Mouse (Mus musculus) induced T-regulatory cell, adult 2 months (primary cell): Measurements from ENCODE around the gene Fbxo7.

ENCODE experiments used
- DNase-seq: peaks from one replicate; pipeline ENCODE4 v3.0.0-alpha.2; 2012; ENCODE audit warnings: low read depth

Fbxo7 gene

DNA sequence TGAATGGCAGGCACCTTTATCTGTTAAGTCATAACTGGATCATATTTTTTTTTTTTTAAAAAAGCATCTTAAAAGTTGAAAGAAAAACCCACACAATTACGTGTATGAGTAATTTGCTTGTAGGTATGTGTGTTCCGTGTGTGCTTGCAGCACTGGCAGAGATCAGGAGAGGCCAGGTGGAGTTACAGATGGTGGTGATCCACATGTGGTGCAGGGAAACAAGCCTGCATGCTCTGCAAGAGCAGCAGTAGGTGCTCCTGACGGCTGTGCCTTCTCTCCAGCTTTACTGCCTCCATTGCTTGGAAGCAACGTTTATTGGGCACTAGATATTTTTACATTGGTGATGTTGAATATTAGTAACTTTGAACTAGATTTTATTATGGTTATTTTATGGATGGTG, 21.9 kb downstream of the Fbxo7 start:
- no peak for DNase-seq

DNA sequence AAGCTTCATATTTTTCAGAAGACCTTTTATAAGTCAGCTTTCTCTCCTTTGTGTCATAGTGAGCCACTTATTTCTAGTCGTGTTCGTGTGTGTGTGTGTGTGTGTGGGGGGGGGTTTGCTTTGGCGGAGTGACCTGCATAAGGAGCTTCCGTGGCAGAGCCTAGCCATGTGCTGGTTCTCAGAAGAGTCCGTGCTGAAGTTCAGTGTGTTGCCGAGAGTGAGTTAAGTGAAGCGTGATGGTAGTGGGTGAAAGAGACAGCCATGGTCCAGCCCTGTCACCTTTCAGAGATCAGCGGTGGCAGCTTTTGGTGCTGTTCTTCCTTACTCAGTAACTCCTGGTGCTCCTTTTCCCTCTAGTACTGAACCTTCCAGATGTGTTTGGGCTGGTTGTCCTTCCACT, 22.3 kb downstream of the Fbxo7 start:
- DNase-seq, result no peak

DNA sequence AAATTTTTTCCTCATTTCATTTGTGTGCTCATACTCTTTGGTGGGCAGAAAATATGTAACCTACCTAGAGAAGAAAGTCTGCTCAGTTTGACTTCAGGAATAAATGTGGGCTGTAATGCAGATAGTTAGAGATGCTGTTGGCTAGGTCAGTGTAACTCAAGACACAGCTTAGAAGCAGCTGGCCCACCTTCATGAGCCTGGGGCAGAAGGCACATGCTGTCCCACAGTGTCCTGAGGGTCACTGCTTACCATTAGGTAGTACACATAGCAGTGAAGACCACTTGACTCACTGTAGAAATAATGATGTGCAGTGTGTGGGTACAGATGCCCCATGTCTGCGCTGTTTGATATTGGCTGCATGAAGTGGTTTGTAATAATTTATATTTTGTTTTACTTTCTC, 24.6 kb downstream of the Fbxo7 start:
- DNase-seq, result no peak

DNA sequence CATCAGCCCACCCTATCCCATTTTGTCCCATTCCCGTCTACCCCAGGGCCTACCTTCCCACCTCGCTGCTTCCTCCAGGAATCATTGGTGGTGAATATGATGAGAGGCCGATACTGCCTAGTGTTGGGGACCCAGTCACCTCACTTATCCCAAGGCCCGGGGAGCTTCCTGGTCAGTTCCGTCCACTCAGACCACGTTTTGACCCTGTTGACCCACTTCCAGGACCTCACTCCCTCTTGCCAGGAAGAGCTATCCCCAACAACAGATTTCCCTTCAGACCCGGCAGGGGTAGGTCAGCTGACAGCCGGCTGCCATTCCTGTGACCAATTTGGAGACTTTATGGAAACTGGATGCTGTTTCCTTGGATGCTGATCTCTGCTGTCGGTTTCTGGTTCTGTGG, 26.0 kb downstream of the Fbxo7 start:
- no peak for DNase-seq

DNA sequence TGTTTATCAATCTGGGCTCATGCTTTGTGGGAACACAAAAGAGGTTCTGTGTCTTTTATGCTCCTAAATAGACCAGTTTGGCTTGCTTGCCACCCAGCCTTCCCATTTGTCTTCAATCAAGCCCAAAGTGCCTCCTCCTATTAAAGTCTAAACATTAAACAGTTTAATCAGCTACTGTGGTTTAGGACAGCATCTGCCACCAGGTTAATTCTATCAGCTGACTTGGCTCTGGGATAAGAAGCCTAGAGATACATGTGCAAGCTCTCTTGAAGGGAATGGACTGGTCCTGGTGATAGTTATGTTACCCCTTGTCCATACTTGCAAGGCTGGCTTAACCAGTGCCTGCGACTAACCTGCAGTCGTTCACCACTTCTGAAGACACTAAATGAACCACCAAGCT, 28.8 kb downstream of the Fbxo7 start:
- no peak for DNase-seq

DNA sequence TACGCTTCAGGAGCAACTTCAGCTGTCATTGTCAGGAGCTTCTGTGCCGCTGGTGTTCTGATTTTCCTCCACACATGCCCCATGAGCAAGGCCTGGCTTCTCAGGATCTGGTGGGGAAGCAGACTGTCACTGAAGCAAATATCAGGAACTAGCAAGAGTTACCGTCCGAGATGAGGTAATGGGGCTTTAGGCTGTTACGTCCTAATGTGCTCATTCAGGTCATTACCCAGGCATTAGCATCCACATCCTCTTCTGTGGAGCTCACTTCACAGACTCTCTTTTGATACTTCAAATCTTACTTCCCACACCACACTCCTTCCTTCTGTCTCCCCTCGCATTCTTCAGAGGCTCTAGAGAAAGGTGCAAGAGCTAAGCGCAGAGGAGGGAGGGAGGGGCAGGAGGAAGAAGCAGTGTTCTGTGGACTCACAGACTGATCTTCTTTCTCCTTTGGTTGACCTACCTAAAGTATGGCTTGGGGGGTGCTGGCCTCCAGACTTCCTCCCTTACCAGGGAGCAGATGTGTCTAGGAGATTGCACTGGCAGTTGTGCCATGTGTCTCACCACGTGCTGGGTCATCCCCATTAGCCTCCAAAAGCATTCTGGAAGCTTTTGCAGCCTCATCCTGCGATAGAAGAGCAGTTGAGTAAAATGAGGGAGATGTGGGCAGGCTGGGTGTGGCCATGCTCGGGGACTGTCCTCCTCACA, 31.2 kb downstream of the Fbxo7 start:
- no peak for DNase-seq

DNA sequence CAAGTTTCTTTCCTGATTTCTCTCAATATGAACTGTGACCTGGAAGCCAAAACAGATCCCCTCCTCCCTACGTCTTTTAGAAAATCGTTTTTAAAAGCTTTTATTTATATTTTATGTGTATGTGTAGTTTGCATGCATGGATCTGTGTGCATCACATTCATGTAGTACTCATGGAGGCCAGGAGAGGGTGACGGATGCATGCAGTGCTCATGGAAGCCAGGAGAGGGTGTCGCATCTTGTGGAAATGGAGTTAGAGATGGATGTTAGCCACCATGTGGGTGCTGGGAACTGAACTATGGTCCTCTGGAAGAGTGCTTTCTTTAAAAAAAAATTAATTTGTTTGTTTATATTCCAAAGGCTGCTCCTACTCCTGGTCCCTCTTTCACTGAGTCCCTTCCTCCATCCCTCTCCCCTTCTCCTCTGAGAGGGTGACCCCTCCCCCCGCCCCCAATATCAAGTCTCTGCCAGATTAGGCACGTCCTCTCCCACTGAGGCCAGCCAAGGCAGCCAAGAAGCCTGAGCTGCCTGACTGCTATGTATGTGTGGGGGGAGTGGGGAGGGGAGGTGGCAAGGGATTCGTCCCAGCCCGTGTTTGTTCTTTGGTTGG, 34.6 kb downstream of the Fbxo7 start:
- DNase-seq, result no peak

DNA sequence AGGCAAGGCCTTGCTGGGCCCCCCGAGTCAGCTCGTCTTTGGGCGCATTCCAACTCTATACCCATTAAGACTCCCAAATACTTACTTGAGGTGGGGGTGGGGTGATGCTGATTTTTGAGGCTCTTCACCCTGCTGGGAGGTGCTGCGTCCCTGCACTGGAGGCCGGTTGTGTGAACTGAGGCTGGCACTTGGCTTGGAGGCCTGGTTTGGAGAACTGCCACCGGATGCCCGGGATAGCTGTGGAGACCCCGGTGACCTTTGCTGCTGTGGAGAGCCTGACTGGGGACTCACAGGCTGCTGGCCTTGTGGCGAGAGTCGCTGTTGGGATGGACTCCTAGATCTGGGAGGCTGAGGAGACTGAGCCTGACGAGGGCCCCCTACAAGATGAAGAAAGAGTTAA, 35.5 kb downstream of the Fbxo7 start:
- no peak for DNase-seq

DNA sequence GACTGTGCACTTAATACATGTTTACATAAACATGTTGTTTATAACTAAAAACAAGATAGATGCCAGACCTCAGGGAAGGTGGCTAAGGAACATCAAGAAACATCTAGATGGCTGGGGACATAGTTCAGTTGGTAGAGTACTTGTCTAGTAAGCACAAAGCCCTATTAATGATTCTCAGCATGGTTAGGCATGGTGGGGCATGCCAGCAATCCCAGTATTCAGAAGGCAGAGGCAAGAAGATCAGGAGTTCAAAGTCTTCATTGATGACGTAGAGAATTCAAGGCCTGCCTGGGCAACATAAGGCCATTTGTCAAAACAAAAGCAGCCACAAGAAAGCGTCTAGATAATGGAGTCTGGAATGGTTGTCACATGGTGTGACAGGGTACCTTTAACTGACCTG, 35.9 kb downstream of the Fbxo7 start:
- no peak for DNase-seq

DNA sequence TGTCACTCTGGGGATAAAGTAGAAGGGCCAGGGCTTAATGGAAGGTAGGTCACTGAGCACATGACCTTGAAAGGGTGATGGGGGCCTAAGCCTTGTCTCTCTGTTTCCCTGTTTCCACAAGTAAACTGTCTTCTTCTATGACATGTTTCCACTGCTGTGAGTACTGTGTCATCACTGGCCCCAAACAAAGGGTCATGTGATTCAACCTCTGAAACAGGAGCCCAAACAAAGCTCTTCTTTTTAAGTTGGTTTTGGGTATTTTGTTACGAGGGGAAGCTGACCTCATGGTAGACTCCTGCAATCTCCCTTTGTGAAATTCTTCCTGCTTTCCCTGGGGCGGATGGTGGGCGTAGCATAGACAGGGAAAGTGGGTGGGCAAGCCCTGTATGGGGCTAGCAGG, 38.5 kb downstream of the Fbxo7 start:
- no peak for DNase-seq

DNA sequence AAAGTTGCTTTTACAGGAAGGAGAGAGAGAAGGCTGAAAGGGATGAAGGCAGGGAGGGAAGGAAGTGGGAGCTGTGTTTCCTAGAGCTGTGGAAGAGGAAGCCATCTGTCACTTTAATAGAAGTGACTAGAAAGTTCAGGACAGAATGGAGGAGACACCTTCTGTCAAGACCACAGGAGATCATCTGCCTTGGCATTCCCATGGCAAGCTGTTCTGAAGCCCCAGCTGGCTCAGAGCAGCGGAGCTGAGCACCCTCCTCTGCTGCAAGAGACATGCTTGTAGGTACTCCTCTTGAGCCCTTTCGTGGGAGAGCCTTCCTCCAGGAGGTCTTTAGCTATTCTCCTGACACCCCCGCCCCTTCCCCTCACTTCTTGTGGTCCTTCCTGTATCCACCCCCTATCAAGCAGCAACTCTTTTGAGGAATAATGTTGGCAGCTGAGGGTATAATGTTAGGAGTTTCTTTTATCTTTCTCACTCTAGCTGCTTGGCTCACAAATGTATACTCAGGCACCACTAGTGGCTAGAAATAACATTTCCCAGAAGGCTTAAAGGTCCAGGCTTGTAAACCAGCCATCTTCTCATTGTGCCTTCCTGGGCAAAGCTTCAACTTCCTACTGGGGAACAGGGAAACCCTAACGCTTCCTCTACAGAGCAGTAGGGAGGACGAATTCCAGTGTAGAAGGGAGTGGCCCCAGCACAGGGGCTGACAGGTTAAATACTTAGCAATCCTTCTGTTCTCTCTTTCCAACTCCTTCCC, 40.7 kb downstream of the Fbxo7 start:
- DNase-seq, result no peak

DNA sequence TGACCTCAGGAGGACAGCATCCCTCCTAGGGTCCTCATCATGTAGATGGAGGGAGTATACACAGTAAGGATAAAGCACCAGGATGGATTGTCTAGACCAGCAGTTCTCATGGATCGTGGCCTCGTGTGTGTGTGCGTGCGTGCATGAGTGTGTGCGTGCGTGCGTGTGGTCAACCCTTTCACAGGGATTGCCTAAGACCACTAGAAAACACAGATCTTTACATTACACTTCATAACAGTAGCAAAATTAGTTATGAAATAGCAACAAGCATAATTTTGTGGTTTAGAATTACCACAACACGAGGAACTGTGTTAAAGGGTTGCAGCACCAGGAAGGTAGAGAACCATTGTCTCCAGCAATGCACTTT, 41.2 kb downstream of the Fbxo7 start:
- DNase-seq, result no peak

DNA sequence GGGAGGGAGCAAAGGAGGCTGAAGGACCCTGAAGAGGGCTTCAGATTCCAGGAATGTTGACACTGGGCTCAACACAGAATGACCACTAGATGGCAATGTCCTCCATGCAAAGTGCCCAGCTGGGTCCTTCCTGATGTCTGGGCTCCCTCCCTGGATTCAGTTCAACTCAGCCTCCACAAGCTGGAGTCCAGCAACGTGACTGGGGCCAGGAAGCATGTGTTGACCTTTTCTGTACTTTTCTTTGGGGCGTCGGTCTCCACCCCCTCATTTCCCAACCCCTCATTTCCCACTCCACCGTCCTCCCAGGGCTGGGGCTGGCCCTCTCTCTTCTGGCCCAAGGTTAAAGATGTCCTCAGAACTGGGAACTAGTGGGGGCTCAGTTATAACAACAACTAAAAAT, 43.2 kb downstream of the Fbxo7 start:
- DNase-seq, result peak; percentile 44

DNA sequence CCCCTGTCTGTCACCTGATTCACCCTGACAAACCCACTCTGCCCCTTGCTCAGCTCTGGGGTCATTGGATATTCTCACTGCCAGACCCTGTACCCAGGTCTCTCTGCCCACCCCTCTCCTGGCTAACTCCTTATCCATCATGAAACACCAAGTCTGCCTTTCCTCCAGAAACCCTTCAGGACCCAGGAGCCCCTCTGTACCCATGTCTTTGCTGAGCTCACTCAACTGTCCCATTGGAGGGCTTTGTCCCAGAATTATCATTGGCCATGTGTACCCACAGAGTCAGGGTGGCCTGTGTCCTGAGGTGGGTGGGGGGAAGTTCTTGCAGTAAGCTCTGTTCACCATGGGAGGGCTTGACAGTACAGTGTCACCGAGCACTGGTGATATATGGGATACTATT, 43.9 kb downstream of the Fbxo7 start:
- no peak for DNase-seq

DNA sequence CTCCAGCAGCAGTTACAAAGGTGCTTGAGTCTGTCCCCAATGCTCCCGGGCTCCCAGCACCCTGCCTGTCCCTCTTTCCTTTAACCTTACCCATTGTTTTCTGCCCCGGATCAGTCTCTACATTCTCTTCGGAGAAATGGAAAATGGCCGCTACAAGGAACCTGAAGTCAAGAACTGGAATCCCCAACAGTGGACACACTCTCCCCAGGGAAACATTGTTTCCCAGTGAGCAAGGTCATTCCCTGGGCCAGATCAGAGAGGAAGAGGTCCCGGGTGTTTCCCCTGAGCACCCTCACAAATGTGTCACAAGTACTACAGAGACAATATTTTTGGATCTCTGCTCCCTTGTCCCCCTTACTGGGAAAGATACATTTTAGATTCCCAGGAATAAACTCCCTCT, 44.9 kb downstream of the Fbxo7 start:
- DNase-seq, result no peak

DNA sequence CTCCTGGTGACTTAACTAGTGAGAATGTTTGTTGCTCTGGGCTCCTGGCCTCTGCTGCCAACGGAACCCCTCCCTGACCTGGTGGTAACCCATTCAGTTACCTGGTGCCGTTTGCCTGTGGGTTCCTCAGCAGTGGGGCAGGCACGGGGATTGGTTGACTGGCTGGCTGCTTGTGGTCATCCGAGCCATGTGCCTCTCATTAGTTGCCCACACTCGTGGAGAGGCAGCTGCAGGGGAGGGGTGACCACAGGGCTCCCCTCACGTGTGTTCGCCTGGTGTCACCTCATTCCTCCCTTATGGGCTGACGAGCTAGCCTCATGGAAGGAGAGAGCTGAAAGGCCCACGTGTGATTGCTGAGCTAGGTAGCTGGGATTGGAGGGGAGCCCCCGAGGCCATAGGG, 46.1 kb downstream of the Fbxo7 start:
- no peak for DNase-seq

DNA sequence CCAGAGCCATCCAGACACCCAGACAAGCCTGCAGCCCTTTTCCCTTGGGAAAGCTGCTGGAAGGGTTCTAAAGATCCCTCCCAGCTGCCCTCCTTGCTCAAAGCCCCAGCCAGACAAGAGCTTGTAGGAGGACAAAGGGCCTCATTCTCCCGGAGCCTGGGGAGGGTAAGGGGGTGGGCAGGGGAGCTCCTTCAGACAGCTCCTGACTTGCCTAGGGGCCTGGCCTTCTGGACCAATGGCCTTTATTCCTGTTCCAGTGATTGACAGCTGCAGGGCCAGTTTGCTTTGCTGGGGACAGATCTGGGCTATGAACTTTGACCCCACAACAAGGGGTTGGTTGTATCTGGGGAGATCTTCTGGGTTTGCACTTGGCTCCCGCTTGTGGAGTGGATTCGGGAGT, 47.6 kb downstream of the Fbxo7 start:
- no peak for DNase-seq

DNA sequence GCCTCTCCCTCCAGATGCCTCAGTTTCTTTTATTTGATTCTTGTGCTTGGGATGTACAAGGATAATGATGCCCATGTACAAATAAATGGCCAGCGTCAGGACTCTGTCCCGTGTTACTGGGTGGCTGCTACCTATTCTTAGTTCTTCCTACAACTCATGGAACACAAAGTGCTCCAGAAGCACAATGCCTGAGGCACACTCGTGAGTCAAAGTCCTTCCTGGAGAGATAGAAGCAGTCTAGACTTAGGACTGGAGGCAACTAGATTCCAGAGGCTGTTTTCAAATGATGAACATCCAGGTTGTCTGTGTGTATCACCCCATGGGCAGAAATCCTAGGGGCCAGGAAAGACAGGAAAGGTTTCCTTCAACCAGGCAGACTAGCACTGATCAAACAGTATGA, 49.0 kb downstream of the Fbxo7 start:
- no peak for DNase-seq

DNA sequence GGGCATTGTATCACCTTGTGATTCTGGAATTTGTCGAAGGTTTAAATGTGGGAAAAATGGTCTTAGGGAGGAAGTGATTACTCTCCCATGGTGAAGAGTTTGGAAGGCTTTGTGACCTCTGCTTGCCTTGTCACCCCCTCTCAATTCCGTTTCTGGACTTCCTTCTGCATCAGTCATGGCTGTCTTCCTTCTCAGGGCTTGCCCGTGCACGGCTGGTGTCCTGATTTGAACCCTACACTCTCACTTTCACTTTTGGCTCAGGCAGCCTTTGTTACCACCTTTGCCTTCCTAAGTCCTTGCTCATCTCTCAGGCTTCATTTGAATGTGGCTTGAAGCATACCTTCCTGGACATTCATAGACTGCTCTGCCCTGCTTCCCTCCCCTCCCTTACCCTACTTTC, 52.4 kb downstream of the Fbxo7 start:
- DNase-seq, result no peak

DNA sequence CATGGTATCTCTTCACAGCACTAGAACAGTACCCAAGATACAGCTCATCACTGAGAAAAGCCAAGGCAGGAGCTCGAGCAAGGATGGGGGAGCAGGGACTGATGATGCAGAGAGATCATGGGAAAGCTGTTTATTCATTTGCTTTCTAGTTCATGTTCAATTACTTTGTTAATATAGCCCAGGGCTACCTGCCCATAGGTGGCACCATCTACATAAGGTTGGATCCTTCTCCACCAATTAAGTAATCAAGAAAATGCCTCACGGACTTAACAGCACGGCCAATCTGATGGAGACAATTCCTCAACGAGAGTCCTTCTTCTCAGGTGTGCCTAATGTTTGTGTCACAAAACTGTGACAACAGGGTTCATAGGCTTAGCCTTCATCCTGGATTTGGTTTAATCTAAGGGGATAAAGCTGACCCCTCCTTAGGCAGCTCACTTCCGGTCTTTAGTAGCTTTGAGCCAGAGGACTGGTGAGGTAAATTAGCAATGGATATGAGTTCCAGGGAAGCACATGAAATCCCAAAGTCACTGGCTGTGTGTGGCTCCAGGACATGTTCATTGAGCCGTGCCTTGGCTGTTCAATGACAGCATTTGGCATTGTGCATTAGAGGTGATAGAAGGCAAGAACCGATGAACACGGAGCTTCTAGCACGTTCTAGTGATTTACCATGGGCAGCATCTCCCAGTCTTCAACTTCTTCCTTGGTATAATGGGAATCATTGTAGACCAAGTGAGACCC, 53.4 kb downstream of the Fbxo7 start:
- no peak for DNase-seq

DNA sequence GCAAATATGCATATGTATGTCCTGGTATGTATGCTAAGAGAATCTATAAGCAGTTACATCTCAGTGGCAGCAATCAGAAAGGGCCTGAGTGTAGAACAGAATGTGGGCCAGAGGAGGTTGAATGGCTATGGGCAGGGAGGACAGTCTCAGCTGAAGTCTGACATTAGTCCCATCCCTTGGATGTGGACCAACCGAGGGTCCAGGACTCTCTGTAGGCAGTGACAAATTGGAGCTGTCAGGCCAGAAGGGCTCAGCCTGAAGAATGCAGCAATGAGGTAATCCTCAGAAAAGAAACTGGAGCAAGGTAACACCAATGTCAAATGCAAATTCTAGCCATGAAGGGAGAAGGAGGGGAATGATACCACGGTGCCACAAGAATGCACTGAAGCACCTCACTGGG, 55.5 kb downstream of the Fbxo7 start:
- DNase-seq, result no peak

DNA sequence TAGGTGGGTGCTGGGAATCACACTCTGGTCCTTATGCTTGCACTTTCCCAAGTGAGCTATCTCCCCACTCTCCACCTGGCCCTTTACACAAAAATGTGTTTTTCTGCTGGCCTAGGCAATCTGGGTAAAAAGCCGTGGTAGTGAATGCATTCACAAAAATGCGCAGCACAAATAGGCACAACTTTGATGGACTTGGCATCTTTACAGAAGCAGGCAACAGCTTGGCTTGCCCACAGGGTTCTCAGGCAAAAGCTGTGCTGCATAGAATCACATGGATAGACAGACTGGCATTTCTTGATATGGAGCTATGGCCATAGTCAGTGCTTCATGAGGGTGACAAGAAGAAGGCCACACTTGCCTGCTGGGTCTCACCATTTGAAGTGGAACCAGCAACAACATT, 57.0 kb downstream of the Fbxo7 start:
- no peak for DNase-seq

DNA sequence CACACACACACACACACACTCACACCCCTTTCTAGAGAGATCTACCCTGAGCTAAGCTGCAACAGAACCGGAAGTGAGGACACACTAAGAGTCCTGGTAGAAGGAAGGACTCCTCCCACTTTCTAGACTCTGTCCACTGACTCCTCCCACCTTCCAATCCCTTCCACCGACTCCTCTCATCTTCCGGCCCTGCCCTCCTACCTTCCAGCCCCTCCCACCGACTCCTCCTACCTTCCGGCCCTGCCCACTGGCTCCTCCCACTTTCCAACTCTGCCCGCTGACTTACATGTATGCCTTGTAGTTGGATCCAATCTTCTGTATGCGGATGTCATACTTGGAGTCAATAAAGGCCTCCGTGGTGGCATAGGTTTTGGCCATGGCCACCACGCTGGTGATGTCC, 58.1 kb downstream of the Fbxo7 start:
- DNase-seq, result no peak
